Mouse (Mus musculus) natural killer cell, adult 2 months (primary cell): Measurements from ENCODE around the gene Kcnk15.

Experiments used
- DNase-seq, 2 experiments: peaks; one replicate each; pipeline ENCODE4 v3.0.0; 2022; ENCODE audit warnings: low spot score in 2 of 2

Kcnk15 gene

DNA sequence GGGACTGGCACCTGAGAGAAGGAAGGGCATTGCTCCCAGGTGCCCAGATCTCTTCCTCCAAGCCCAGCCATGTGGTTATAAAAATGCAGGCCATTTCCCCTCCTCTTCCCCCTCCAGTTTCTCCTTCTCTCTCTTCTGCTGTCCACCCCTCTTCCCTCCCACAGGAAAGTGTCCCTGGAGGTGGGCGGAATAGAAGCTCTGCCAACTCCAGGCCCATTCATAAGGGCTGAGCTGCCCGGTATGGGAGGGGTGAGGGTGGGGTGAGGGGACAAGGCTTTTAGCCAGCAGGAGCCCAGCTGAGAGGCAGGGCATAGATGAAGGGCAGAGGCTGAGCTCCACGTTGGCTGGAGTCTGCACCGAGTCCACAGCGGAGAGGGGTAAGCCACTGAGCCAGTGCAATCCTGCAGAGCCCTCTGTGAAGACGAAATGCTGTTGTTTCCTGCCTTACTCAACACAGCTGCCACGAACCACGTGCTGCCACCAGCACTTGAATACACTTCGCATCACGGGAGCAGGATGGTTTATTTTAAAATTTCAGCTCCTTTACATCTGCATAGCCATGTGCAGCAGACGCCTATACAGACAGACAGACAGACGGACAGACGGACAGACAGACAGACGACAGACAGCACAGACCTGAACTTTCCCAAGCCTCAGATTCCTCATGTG, 23.5 kb downstream of the Kcnk15 start:
- no peak for DNase-seq

- DNase-seq, result no peak
These were observed 27.4 kb downstream of the Kcnk15 start for GRCm38 (mm10) chr2:163880891-163881290.

DNA sequence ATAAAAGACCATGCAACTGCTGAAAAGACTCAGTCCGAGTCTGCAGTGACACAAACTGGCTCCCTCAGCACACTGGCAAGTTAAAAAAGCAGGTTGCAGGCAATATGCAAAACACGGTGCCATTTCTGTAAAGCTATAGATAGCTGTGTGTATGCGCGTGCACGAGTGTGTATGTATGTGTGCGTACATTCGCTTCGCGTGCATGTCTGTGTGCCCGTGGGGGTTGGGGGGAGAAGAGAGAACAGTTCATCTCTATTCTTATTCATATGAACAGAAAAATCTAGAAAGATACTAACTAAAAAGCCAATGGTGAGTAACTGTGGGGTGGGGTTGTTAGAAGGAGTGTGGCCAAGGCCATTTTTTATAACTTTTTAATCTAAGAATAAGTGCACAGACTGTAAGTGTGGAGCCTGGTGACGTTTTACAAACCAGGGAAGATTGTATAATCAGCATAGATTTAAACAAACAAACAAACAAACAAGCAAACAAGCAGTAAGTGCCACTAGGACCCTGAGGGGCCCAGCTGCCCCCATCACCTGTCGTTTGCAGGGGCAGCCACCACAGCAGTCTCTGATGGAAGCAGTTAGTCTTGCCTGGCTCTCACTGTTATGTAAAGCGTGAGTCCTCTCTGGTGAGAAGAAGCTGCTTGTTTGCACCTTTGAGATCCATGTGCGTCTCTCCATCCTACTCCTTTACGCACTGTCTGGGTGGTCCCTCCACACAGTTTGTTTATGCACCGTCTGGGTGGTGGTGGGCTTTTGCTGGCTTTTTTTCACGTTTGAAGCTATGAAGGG, 29.6 kb downstream of the Kcnk15 start:
- no peak for DNase-seq

GRCm38 (mm10) chr2:163889411-163889810, 36.0 kb downstream of the Kcnk15 start:
- DNase-seq, result no peak

GRCm38 (mm10) chr2:163890586-163890985, 37.1 kb downstream of the Kcnk15 start:
- DNase-seq, result no peak

- no peak for DNase-seq
These were observed 37.8 kb downstream of the Kcnk15 start for GRCm38 (mm10) chr2:163891271-163891670.

DNA sequence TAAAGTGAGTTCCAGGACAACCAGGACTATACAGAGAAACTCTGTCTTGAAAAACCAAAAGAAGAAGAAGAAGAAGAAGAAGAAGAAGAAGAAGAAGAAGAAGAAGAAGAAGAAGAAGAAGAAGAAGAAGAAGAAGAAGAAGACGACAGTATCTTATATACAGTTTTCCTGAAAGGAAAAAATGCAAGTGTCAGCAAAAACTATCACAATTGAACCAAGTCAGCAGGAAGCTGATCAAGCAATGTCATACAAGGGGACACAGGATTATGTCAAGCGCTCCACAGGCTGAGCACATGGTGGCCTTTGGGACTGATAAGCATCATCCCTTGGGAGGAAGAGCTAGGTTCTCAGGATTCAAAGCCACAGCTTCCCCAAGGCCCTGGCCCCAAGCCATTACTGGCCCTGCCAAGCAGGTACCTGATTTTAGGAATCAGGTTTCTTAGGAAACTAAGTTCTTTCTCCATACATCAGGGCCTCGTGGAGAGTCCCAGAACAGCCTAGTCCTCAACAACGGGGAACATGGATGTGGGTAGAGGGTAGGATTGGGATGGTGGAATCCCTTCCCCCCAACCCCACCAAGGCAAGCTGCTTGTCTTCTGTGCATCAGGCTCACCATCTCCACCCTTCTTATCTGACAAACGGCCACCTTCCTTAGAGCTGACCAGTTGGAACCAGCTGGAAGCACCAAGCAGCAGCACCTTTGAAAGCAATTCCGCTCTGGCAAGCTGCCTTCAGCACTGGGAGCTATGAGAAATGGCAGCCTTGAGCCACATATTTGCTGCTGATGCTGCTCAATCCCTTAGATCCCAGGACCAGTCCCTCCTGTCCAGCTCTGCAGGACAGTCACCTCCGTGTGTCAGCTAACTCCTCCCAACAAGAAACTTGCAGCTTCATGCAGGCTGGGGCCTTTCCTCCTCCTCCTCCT, 40.3 kb downstream of the Kcnk15 start:
- no peak for DNase-seq

GRCm38 (mm10) chr2:163895156-163895555, 41.7 kb downstream of the Kcnk15 start:
- DNase-seq, result no peak

- no peak for DNase-seq
These were observed 43.6 kb downstream of the Kcnk15 start for GRCm38 (mm10) chr2:163897026-163897425.

DNA sequence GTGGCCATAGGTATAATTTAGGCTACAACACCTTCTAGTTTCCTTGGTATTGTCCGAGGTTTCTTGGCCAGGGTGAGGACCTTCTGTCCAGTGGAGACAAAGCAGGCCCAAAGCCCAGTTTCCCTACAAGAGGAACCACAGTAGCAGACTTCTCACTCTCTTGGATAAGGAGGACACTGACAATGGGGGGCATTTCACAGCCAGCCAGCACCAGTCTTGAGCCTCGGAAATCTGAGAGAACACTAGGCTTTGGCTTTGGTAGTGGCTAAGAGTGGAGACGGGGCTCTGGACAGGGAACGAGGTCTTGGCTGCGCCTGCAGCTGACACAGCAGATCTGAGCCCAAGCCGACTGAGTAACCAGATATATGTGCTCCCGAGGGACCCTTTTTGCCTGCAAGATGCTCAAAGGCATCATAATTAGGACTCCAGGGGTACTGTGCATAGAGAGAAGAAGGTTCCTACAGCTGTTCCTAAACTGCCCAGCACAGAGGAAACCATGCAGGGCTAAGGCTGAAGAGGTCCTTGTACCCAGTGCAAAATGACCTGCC, 44.6 kb downstream of the Kcnk15 start:
- no peak for DNase-seq

DNA sequence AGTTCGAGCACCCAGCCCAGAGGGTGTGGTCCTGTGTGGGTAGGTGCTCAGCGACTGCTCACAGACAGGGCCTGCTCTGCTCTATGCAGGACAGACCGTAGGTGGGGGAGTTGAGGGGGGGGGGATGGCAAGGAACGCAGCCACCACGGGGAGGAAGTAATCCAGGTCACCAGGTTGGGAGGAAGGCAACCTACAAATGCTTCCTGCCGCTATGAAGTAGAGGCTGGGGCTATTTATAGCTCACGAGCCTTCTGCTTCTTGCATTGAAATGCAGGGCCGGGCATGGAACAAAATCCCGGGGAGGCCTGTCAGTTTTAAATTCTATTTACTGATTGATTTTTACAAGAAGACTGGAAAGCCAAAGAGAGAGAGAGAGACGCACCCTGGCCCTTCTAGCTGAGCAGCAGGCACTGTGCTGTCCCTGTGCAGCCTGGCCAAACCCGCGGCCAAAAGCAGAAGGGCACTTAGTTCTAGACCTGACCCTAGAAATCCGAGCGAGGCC, 46.5 kb downstream of the Kcnk15 start:
- no peak for DNase-seq

DNA sequence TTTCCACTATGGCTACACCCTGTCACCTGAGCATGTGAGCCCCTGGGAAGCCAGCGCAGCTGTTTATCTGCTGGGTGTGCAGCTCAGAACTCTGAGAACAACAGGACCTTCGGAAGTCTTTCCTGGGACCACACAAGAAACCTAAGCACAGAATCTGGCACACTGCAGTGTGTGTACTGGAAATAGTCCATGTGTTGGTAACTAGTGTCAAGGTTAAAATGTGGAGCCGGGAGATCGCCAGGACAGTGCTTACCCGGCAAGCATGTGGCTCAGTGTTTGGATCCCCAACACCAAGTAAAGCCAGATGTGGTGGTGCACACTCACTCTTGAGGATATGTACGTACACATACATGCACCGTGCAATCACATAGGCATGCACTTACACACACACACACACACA, 47.6 kb downstream of the Kcnk15 start:
- DNase-seq, result no peak

- no peak for DNase-seq
These were observed 49.0 kb downstream of the Kcnk15 start for GRCm38 (mm10) chr2:163902448-163902847.

DNA sequence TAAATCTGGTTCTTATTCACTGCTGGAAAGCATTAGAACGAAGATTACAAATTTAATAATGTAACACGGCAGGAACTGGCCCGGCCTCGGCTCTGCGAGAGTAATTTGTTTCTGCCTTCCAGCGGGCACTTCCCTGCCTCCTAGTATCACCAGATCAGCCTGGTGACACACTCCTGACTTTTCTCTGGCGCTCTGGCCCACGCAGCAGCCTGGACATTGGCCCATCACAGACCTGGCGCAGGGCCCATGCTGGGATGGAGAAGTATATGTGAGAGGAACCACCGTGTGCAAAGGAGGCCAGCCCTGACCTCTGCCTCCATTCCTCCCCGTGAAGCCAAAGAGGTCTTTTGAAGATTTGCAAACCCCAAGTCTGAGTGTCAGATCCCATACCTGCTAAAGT, 50.0 kb downstream of the Kcnk15 start:
- DNase-seq, result no peak

GRCm38 (mm10) chr2:163904323-163904722, 50.9 kb downstream of the Kcnk15 start:
- no peak for DNase-seq

DNA sequence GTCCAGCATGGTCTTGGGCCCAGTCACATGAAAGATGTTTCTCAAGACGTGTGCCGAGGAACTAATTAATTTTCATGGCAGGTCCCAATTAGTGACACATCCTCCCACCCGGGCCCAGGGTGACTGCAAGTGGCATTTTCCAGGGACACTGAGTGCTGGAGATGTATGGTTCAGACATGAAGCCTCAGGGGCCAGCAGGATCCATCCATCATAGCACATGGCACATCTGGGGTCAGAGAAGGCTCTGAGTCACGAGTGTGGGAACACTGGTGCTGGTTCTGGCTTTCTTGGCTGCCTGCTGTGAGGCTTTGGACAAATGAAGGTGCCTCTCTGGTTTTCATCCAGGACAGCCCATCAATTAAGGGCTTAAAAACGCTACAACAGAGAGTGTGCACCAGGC, 53.7 kb downstream of the Kcnk15 start:
- no peak for DNase-seq
